Mouse (Mus musculus): ENCODE data around the gene Dnajc13. TPM values are rescaled to one million over a fixed set of nuclear protein-coding genes. Genes with fewer than 3 reads are reported as not detected.
A peak's percentile ranks its signal among the peaks of the same experiment; 100 is the strongest.

Dnajc13 gene
- 10 to 100 TPM; 38.3 to 43.2 TPM for total RNA-seq (2021)
- long read RNA-seq, experiment 1, full-length matches to known transcripts: 2 of 6 reads
- long read RNA-seq, experiment 1, partial matches to known transcripts: 4 of 6 reads
- long read RNA-seq, experiment 1, other reads (novel, unspliced or antisense): 0 of 6 reads
- long read RNA-seq, experiment 2, partial matches to known transcripts: 5 of 5 reads
- long read RNA-seq, experiment 2, other reads (novel, unspliced or antisense): 0 of 5 reads

DNA sequence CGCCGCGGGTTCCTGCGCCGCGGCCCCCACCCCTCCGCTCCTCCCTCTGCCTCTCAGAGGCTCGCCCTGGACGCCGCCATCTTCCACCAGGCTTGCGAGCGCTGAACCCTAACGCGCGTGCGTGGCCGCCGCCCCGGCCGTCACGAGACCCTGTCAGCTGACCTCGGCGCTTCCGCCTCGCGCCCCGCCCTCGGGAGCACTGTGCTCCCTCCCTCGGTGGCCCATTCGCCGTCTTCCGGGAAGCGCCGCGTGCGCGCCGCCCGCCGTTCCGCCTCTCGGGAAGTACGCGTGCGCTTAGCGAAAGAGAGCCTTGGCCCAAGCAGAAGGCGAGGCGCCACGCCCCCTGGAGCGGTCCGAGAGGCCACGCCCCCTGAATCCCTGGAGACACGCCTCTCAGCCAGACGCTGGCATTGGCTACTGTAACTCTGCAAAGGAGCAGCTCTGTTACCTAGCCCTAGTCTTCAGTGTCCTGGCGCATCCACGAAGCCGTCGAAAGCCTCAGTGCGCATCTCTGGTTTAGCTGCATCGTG is at the start of gene Dnajc13:
Gene Dnajc13 (minus strand): TSS at position 108 of the 530 bp plus-strand sequence.
- peak; percentile 97 for DNase-seq (ENCODE audit: low spot score in 2 of 2)

DNA sequence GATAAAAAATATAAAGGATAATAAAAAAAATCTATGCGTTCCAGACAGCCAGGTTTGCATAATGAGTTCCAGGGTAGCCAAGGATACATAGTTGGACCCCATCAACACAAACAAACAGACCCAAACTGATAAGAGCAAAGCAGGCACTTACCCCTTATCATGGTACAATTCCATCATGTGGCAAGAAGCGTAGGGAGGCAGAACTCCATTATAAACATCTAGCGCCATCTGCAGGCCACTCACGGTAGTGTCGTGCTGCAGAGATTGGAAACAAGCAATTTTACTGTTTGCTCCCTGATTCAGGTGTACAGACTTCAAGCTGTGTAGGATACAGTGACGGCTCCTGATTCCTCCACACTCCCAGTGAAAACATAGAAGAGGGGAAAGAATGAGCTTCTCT is 44.0 kb upstream of the Dnajc13 start:
- DNase-seq (ENCODE audit: low spot score in 2 of 2): peak; percentile 56 to 74

DNA sequence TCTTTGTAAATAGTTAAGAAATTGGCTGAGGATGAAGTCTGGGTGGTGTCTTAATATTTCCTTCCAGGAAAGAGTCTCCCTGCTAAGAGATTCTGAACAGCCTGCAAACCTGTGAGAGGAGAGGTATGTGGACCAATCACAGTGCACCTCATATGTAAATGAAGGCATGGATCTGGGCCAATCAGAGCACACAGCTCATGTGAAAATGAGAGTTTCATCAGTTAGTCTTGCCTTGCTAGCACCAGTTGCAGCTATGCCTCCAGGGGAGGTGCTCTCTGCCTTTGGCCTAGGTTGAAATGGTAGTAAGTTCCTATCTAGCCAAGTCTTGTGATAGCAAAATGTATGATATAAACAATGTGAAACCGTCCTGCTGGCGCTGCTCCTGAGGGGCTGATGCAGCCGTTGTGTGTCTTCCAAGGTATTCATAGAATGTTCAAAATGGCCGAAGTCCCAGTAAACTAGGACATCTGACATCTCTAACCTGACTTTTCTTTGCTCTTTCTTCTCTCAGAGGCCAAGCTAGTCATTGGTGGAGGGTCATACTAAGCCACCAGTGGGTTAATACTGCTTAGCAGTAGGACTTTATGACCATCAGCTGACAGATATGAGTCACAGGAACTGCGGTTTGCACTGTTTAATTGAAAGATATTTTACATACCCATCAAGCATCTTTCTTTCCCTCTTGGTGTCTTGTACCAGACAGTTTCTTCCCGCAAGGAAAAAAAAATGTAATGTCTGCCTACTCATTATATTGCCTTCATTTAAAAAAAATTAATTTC is 42.8 kb upstream of the Dnajc13 start:
- DNase-seq (ENCODE audit: low spot score in 2 of 2): no peak

DNA sequence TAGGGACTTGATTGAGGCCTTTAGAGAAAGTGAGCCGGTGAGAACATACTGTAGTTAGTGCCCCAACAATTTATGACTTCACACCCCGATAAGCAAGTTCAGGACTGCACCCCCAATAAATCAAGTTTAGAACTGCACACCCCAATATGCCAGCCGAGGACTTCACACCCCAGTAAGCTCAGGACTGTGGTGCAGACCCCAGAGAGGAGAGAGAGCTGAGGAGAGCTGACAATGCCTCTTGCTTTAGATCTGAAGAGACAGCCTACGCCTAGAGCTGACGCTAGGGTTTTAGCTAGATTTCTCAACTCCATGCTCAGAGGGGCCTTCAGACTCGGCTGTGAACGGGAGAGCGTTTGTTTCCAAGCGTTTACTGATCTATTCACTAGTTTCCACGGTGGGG is 42.1 kb upstream of the Dnajc13 start:
- DNase-seq (ENCODE audit: low spot score in 2 of 2): no peak

DNA sequence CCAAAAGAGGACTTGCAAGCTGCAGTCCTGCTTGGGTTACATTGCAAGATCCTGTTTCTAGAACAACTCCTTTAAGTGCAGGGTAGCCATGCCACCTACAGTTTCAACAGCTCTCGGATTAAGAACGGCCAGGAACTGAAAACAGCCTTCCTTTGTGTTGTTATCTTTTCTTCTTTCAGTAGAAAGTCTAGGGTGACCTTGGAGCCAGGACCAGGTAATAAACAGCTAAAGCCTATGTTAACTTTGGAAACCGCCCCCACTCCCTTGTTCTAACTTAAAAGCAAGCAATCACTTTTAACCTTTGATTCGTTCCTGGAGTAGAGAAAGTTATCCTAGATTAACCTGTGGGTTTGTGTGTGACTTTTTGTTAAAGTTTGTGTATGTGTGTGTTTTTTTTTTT is 41.6 kb upstream of the Dnajc13 start:
- no peak for DNase-seq (ENCODE audit: low spot score in 2 of 2)

DNA sequence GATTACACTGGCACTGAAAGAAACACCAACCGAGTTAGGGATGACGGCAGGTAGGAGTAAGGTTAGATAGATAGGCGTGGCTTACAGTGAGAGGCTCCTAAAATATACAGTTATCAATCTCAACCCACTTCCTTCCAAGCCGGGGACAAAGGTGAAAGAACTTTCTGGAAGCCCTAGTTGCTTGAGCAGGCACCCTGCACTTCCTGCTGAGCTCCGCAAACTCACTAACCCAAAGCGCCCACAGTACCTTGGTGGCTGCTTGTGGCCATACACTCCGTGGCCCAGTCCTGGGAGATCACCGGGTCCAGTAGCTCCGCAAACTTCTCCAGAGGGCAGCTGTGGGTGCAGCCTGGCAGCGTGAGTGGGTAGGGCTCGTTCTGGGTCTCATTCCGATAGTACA is 37.8 kb upstream of the Dnajc13 start:
- no peak for DNase-seq (ENCODE audit: low spot score in 2 of 2)

DNA sequence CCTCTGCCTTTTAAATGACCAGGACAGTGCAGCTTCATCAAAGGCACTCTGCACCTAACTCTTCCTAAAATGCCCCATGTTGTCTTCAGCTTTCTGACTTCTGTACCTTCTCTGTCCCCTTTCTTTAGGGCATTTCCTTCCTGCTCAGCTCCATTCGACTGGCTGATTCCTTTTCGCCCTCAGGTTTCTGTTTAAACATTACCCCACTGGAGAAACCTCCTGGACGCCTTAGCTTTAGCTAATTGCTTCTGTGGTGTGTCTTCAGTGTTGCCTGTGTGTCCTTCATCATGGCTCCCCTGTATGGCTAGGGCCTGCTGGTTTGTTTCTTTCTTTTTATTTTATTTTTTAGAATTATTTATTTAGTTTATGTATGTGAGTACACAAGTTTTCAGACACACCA is 34.3 kb upstream of the Dnajc13 start:
- no peak for DNase-seq (ENCODE audit: low spot score in 2 of 2)

DNA sequence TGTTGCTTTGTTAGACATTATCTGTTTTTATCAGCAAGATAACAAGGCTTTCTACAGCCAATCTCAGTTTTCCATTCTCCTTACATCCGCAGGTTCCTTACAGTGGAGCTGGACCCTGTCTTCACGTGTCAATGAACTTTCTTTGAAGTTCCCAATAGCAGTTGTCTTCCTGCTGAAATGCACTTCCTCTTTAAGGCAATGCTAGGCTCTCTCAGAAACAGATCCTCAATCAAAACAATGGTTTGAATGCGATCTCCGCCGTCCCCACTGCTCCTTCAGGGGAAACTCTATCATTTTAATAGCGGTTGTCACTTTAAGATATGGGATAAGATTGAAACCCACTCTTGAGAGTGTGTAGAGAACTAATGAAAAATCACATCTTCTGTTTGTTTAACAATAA is 22.2 kb upstream of the Dnajc13 start:
- DNase-seq (ENCODE audit: low spot score in 2 of 2): no peak

DNA sequence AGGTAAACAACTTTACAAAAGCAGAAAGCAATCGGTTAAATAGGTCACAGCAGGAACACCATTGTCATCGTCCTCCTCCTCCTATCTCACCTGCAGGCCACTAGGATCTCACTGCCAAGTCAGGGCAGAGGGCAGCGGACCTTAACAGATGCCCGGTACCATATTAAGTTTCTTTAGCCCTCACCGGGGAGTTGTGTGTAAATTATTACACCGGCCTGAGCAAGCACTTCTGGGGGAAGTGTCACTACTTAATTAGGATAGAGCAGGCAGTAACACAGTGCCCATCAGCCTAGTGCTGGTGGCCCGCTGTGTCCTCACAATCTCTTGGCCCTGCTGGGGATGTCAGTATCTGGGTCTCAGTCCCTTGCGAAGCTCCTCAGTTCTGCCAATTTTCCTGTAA is 19.8 kb upstream of the Dnajc13 start:
- no peak for DNase-seq (ENCODE audit: low spot score in 2 of 2)

DNA sequence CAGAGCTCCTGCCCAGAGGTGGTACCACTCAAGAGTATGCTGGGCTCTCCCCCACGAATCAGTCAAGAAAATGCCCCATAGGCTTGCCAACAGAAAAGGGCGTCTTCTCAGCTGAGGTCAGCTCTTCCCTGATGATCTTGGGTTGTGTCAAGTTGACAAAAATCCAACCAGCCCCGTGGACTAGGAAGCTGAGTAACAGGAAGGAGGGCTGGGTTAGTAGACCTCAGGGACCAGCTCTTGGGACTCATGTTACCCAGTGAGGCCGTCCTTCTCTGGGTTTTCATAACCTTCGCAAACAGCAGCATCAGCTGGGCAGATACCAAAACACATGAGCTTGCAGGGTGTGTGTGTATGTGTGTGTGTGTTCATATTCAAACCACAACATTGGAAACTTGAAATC is 19.0 kb upstream of the Dnajc13 start:
- DNase-seq (ENCODE audit: low spot score in 2 of 2): no peak

DNA sequence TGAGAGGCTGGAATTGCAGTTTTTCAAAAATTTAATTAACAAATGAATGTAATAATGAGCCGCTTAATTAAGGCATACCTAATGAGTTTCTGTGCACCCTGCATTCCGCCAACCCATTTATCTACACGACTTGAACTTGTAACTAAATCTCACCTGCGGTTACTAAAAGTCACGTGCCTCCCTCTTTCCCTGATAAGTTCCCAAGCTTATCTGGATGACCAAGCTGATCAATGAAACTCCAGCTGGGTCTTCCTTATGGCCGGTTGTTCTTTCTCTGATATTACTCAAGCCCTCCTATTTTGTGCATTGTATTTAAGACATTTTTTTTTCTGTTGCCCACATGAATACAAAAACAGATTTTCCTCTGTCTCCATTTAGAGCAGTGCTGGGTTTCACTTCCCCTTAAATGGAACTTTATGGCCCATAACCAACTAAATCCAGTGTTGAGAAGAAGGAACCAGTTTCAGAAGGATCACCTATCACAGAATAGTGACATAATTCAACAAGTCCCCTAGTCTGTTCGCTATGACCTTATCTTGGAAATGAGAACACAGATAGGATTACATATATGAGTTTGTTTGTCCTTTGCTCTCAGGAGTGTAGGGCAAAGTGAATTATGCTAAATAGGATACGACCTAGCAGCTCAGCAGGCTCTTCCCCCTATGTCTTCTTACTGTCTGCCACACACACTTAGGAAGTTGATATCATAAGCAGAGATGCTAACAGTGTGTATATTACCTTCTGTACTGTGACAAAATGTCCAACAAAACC is 18.2 kb upstream of the Dnajc13 start:
- no peak for DNase-seq (ENCODE audit: low spot score in 2 of 2)

DNA sequence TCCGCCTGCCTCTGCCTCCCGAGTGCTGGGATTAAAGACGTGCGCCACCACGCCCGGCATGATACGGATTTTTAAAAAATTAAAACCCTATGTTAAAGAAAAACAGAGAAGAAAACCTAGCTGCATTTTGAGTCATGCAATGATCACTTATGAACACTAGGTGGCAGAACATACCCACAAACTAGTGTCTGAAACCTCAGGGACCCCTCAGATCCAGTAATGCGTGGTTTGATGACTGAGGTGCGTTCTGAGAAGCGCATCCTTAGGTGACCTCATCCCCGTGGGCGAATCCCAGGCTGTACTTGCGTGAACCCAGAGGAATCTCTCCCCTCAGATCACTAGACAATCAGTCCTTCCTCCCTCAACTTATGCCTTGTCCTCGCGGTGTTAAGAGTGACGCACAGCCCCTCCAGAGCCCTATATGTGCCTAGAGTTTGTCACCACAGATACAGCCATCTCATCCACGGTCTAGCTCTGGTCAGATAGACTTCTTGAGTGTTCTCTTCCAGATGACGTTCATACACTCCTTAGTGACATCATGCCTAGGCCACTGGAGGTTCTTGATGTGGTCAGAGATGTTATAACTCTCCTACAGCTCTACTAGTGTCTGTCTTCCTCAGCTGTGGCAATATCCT is 14.9 kb upstream of the Dnajc13 start:
- DNase-seq (ENCODE audit: low spot score in 2 of 2): no peak

DNA sequence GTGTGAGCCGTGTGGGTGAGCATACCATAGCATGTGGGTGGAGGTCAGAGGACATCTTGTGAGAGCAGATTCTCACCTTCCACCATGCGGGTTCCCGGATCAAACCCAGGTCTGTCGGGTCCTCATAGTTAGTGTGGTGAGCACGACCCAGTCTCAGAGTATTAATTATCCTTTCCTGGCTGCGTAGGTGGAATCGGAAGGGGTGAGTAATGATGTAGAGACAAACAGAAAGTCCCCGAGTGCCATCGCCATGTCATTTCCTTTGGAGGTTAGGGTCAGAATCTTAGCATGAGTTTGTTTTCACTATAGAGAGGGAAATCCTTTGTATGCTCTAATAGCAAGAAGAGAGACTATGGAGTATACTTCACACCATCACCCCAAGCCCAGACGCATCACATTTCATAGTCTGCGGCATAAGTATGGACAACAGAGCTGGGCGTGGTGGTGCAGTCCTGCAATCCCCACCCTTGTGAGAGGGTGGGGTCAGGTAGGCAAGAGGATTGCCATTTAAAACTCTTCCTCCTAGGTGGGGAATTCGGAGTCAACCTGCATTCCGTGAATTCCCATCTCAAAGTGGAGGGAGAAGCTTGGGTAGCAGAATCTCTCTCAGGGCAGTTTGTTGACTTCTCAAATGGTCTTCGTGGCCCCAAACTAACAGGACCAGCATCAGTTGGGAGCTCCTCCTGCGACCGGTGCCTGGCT is 12.5 kb upstream of the Dnajc13 start:
- DNase-seq (ENCODE audit: low spot score in 2 of 2): no peak

DNA sequence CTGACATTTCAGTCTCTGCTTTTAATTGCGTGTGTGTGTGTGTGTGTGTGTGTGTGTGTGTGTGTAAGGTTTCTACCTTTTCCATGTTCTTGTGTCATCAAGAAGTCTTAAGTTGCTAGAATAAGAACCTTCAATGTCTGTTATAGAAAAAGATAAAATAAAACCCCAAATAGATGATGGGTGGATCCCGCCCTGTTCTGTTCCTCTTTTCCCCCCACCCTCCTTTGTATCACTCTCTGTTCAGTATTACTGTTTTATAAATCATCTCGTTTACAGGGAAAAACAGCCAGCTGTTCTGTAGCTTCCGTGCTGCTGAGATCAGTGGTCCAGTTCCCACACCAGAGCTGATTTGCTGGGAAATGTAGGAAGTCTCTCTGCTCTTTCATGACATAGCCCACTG is 9.3 kb upstream of the Dnajc13 start:
- no peak for DNase-seq (ENCODE audit: low spot score in 2 of 2)

DNA sequence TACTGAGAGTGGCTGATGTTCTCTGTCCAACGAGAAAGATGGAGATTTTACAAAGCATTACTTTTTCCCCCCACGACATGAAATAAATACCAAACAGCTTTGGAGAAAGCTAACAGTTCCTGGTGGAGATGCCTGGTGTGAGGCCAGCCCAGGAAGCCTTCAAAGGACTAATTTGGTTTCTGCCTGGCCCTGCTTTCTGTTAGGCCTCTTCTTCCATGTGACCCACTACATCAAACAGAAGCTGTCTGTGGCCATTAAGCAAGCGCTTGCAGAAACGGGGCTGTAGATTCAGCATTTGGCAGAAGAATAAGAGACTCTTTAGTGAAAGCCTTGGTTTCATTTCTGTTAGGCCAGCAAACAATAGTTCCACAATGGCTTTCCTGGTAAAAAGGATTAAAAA is 8.9 kb upstream of the Dnajc13 start:
- no peak for DNase-seq (ENCODE audit: low spot score in 2 of 2)

DNA sequence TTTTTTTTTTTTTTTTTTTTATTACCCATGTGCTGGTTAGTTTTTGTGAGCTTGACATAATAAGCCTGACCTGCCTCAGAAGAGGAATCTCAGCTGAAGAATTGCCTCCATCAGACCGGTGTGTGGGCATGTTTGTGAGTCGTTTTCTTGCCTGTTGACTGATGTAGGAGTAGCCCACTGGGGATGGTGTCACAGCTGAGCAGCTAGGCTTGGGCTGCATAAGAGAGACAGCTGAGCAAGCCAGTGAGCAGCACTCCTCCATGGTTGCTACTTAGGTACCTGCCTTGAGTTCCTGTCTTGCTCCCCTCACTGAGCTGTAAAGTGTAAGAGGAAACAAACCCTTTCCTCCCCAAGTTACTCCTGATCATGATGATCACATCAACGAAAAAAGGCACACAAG is 7.2 kb upstream of the Dnajc13 start:
- DNase-seq (ENCODE audit: low spot score in 2 of 2): no peak

DNA sequence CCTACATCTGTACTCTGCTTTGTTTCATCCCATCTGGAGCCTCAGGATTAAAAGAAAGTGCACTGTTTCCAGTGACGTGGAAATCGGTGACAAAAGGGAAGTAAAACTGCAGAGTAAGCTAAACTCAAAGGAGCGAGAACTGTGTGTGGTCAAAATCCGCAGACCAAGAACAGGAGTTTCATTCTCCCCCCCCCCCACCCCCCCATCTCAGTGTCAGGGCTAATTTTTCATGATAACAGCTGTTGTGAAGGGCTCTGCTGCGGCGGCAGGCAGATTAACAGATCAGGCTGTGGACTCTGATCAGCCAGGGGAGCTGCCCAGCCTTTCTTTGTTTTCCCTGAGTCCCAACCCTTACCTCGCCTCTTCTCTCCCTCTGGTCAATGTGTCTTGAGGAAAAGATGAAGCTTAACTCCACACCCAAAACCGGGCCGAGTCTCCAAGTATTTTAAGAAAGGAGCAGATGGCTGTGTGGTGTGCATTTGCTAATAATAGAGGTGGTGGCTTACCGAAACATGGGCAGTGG is 6.7 kb upstream of the Dnajc13 start:
- DNase-seq (ENCODE audit: low spot score in 2 of 2): no peak

DNA sequence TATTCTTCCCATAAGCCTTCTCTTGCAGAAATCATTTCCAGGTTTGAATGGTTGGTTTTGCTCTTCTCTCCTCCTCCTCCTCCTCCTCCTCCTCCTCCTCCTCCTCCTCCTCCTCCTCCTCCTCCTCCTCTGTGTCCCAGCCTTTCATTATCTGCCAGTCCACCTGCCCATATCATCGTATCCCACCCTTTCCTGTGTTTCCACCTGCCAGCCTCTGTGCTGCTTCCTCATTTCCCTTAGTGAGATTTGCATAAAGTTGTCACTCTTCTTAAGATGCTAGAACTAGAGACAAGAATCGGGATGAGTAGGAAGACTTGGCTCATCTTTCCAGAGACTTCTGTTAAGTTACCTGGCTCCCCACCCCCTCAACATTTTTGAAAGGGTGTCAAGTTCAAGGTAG is 1.8 kb upstream of the Dnajc13 start:
- no peak for DNase-seq (ENCODE audit: low spot score in 2 of 2)

DNA sequence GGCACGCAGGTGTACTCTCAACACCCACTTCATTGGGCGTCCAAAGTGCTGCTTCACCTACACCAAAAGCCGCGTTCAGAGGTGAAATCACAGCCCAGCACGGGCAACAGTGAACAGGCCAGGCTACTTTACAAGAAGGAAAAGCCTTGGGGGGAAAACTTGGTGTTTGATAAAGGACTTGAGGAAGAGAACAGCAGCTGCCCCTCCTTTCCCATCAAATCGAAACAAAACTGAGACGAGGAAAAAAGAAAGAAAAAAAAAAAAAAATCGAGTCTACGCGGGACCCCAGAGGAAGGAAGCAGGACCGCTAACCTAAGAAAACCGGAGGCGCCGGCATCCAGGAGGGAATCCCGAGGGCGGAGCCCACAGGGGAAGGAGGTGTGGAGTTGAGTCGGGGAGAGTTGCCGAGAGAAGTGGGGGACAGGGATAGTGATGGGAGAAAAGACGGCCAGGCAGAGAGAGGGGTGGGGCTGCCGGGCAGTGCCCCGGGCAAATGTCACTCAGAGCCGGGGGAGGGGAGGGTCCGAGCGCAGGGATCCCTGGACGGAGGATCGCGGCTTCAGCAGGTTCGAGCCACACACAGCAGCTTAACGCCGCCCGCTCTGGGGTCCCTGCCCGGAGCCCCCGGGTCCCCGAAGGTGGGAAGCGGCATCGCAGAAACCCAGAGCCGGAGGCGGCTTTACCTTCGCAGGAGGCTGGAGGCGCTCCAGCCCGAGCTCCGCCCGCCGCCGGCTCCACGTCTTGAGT is 541 bp downstream of the Dnajc13 start:
- no peak for DNase-seq (ENCODE audit: low spot score in 2 of 2)

DNA sequence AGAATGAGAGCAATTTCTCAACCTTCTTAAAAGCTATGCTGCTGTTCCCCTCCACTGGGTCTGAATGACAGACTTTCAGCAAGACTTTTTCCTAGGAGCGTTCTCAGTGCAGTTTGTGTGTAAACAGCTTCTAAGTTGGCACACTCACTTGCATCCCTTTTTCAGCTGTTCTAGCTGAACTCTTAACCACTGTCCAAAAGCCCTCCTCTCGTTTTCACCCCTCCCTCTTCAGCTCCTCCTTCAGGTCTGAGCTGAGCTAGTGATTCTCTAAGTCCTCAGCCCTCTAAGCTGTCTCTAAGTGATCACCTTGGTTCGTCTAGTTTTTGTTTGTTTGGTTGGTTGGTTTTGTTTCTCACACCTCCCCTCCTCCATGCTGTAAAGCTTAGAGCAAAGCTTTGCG is 2.4 kb downstream of the Dnajc13 start:
- DNase-seq (ENCODE audit: low spot score in 2 of 2): no peak

Data from adrenal gland, adult 18-20 months (tissue).